Mouse (Mus musculus): ENCODE measurements at regions not wholly inside any gene's neighbourhood (a gene's known extent, or its start where the extent isn't known, plus 50 kb on each side); places are given as distances from the start of the nearest gene placed in this dataset.

DNA sequence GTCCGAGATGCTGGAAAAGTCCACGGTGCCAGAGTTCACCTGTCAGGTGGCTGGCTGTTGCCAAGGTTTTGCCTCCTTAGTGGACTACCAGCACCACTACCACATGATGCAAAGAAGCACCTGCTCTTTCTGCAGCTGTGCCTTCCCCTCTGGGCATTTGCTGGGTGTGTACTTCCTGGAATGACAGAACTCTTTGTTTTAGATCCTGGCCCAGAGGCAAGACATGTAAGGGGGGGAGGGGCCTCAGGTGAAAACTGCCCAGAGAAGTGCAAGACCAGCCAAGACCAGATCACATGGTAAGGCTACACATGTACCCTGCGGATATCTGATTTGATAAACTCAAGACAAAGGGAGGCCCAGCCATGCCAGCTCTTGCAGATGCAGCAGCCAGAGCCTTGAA, 106.4 kb upstream of the Immp2l start:
- TF ChIP-seq SIN3A (IDR thresholded peaks at IDR 0.05; ENCODE audit: low read length) (no peak), MEF2A (IDR thresholded peaks at IDR 0.05; ENCODE audit: borderline replicate concordance, low read depth, low read length) (no peak), EP300 (IDR thresholded peaks at IDR 0.05; ENCODE audit: low read length) (peak; percentile 35; the same call in 1 of the 2 replicates), MAFK (IDR thresholded peaks at IDR 0.05; ENCODE audit: insufficient replicate concordance, low read length) (no peak), E2F4 (IDR thresholded peaks at IDR 0.05; ENCODE audit: insufficient replicate concordance, low read depth, low read length) (no peak), RAD21 (IDR thresholded peaks at IDR 0.05; ENCODE audit: low read depth, low read length) (no peak), CTCF (conservative IDR thresholded peaks at IDR 0.05 in 1 of 2, IDR thresholded peaks at IDR 0.05 in 1 of 2; ENCODE audit: low read depth in 2 of 2, low read length in 2 of 2) (no peak), ZC3H11A (IDR thresholded peaks at IDR 0.05; ENCODE audit: low read depth, low read length) (no peak), USF2 (conservative IDR thresholded peaks at IDR 0.05; ENCODE audit: low read depth, low read length) (no peak), MAZ (IDR thresholded peaks at IDR 0.05; ENCODE audit: low read depth, low read length) (no peak), POLR2A (IDR thresholded peaks at IDR 0.05; ENCODE audit: low read depth, low read length) (no peak), ZKSCAN1 (IDR thresholded peaks at IDR 0.05; ENCODE audit: borderline replicate concordance, low read depth, low read length) (no peak), POLR2AphosphoS2 (IDR thresholded peaks at IDR 0.05; ENCODE audit: low read depth, low read length) (no peak), TCF12 (IDR thresholded peaks at IDR 0.05; ENCODE audit: low read depth, low read length) (peak; percentile 88)
